Mouse (Mus musculus): Measurements from ENCODE around the gene Tcf7l1. TPM values are rescaled to one million over a fixed set of nuclear protein-coding genes. Genes with fewer than 3 reads are reported as not detected.

The Tcf7l1 gene
- polyA plus RNA-seq, 1 experiment: 6.0 TPM

- no peak for TF ChIP-seq CTCF (IDR thresholded peaks at IDR 0.05; ENCODE audit: borderline replicate concordance, control insufficient read depth, extremely low read depth, insufficient read depth, low read length, poor library complexity)
- no peak overlapping the region for H3K27ac ChIP-seq (ENCODE audit: control insufficient read depth, insufficient read depth, low read length)
- H3K36me3 ChIP-seq (ENCODE audit: control insufficient read depth, insufficient read depth, low read length): no peaks in the 10 kb centered on the region
- no peaks in the 10 kb centered on the region for H3K4me1 ChIP-seq (replicated peaks; ENCODE audit: control insufficient read depth, insufficient read depth, low read length)
- 86% methylated on average over 6 of the region's 6 CpGs for WGBS
- H3K27me3 ChIP-seq (ENCODE audit: control insufficient read depth, insufficient read depth, low read length): no peaks in the 10 kb centered on the region
- DNase-seq: no peak
- H3K4me3 ChIP-seq (ENCODE audit: control insufficient read depth, insufficient read depth, low read length): no peak overlapping the region
Observed at GRCm38 (mm10) chr6:72692469-72692868, 96.6 kb downstream of the Tcf7l1 start.

GRCm38 (mm10) chr6:72691549-72691948 lies 97.5 kb downstream of the Tcf7l1 start:
- no peak for DNase-seq
- Histone ChIP-seq H3K36me3 (ENCODE audit: control insufficient read depth, insufficient read depth, low read length) (no peaks in the 10 kb centered on the region), H3K4me3 (ENCODE audit: control insufficient read depth, insufficient read depth, low read length) (no peak overlapping the region), H3K4me1 (replicated peaks; ENCODE audit: control insufficient read depth, insufficient read depth, low read length) (no peaks in the 10 kb centered on the region), H3K27ac (ENCODE audit: control insufficient read depth, insufficient read depth, low read length) (no peak overlapping the region), H3K27me3 (ENCODE audit: control insufficient read depth, insufficient read depth, low read length) (no peaks in the 10 kb centered on the region)
- TF ChIP-seq CTCF (IDR thresholded peaks at IDR 0.05; ENCODE audit: borderline replicate concordance, control insufficient read depth, extremely low read depth, insufficient read depth, low read length, poor library complexity) (no peak), POLR2A (IDR thresholded peaks at IDR 0.05; ENCODE audit: control insufficient read depth, extremely low read depth, insufficient read depth, low read length, poor library complexity) (no peak)
- 93% methylated on average over 9 of the region's 9 CpGs for WGBS

GRCm38 (mm10) chr6:72690595-72690994 lies 98.5 kb downstream of the Tcf7l1 start:
- no peak overlapping the region for H3K4me3 ChIP-seq (ENCODE audit: control insufficient read depth, insufficient read depth, low read length)
- WGBS: 85% methylated on average over 10 of the region's 10 CpGs
- no peaks in the 10 kb centered on the region for H3K27me3 ChIP-seq (ENCODE audit: control insufficient read depth, insufficient read depth, low read length)
- TF ChIP-seq POLR2A (IDR thresholded peaks at IDR 0.05; ENCODE audit: control insufficient read depth, extremely low read depth, insufficient read depth, low read length, poor library complexity) (no peak), CTCF (IDR thresholded peaks at IDR 0.05; ENCODE audit: borderline replicate concordance, control insufficient read depth, extremely low read depth, insufficient read depth, low read length, poor library complexity) (no peak)
- no peaks in the 10 kb centered on the region for H3K36me3 ChIP-seq (ENCODE audit: control insufficient read depth, insufficient read depth, low read length)
- H3K27ac ChIP-seq (ENCODE audit: control insufficient read depth, insufficient read depth, low read length): no peak overlapping the region
- DNase-seq: no peak
- no peaks in the 10 kb centered on the region for H3K4me1 ChIP-seq (replicated peaks; ENCODE audit: control insufficient read depth, insufficient read depth, low read length)

- DNase-seq: no peak
- no peak for TF ChIP-seq CTCF (IDR thresholded peaks at IDR 0.05; ENCODE audit: borderline replicate concordance, control insufficient read depth, extremely low read depth, insufficient read depth, low read length, poor library complexity)
- H3K27me3 ChIP-seq (ENCODE audit: control insufficient read depth, insufficient read depth, low read length): no peaks in the 10 kb centered on the region
- H3K4me1 ChIP-seq (replicated peaks; ENCODE audit: control insufficient read depth, insufficient read depth, low read length): no peaks in the 10 kb centered on the region
- no peaks in the 10 kb centered on the region for H3K36me3 ChIP-seq (ENCODE audit: control insufficient read depth, insufficient read depth, low read length)
- 92% methylated on average over 8 of the region's 8 CpGs for WGBS
- H3K27ac ChIP-seq (ENCODE audit: control insufficient read depth, insufficient read depth, low read length): no peak overlapping the region
- H3K4me3 ChIP-seq (ENCODE audit: control insufficient read depth, insufficient read depth, low read length): no peak overlapping the region
Observed at GRCm38 (mm10) chr6:72690001-72690400, 99.1 kb downstream of the Tcf7l1 start.

GRCm38 (mm10) chr6:72689046-72689445 lies 100.0 kb downstream of the Tcf7l1 start:
- H3K27ac ChIP-seq (ENCODE audit: control insufficient read depth, insufficient read depth, low read length): no peak overlapping the region
- 35% methylated on average over 5 of the region's 5 CpGs for whole genome bisulfite sequencing
- H3K4me1 ChIP-seq (replicated peaks; ENCODE audit: control insufficient read depth, insufficient read depth, low read length): no peaks in the 10 kb centered on the region

GRCm38 (mm10) chr6:72685165-72685564 lies 103.9 kb downstream of the Tcf7l1 start:
- H3K27ac ChIP-seq (ENCODE audit: control insufficient read depth, insufficient read depth, low read length): no peak overlapping the region
- H3K27me3 ChIP-seq (ENCODE audit: control insufficient read depth, insufficient read depth, low read length): no peaks in the 10 kb centered on the region
- no peak overlapping the region for H3K4me3 ChIP-seq (ENCODE audit: control insufficient read depth, insufficient read depth, low read length)
- H3K36me3 ChIP-seq (ENCODE audit: control insufficient read depth, insufficient read depth, low read length): no peaks in the 10 kb centered on the region
- WGBS: 90% methylated on average over 9 of the region's 9 CpGs
- TF ChIP-seq POLR2A (IDR thresholded peaks at IDR 0.05; ENCODE audit: control insufficient read depth, extremely low read depth, insufficient read depth, low read length, poor library complexity) (no peak), CTCF (IDR thresholded peaks at IDR 0.05; ENCODE audit: borderline replicate concordance, control insufficient read depth, extremely low read depth, insufficient read depth, low read length, poor library complexity) (no peak)
- DNase-seq: no peak
- no peaks in the 10 kb centered on the region for H3K4me1 ChIP-seq (replicated peaks; ENCODE audit: control insufficient read depth, insufficient read depth, low read length)

More at GRCm38 (mm10) chr6:72689046-72689445, 100.0 kb downstream of the Tcf7l1 start:
- Histone ChIP-seq H3K27me3 (ENCODE audit: control insufficient read depth, insufficient read depth, low read length) (no peaks in the 10 kb centered on the region), H3K36me3 (ENCODE audit: control insufficient read depth, insufficient read depth, low read length) (no peaks in the 10 kb centered on the region), H3K4me3 (ENCODE audit: control insufficient read depth, insufficient read depth, low read length) (no peak overlapping the region)
- no peak for DNase-seq
- no peak for TF ChIP-seq CTCF (IDR thresholded peaks at IDR 0.05; ENCODE audit: borderline replicate concordance, control insufficient read depth, extremely low read depth, insufficient read depth, low read length, poor library complexity)
- TF ChIP-seq POLR2A (IDR thresholded peaks at IDR 0.05; ENCODE audit: control insufficient read depth, extremely low read depth, insufficient read depth, low read length, poor library complexity): no peak

GRCm38 (mm10) chr6:72684260-72684805 lies 104.7 kb downstream of the Tcf7l1 start:
- Histone ChIP-seq H3K27ac (ENCODE audit: control insufficient read depth, insufficient read depth, low read length) (no peak overlapping the region), H3K27me3 (ENCODE audit: control insufficient read depth, insufficient read depth, low read length) (no peaks in the 10 kb centered on the region), H3K36me3 (ENCODE audit: control insufficient read depth, insufficient read depth, low read length) (no peaks in the 10 kb centered on the region), H3K4me3 (ENCODE audit: control insufficient read depth, insufficient read depth, low read length) (no peak overlapping the region), H3K4me1 (replicated peaks; ENCODE audit: control insufficient read depth, insufficient read depth, low read length) (no peaks in the 10 kb centered on the region)
- DNase-seq: no peak
- TF ChIP-seq CTCF (IDR thresholded peaks at IDR 0.05; ENCODE audit: borderline replicate concordance, control insufficient read depth, extremely low read depth, insufficient read depth, low read length, poor library complexity): no peak
- TF ChIP-seq POLR2A (IDR thresholded peaks at IDR 0.05; ENCODE audit: control insufficient read depth, extremely low read depth, insufficient read depth, low read length, poor library complexity): no peak
- 89% methylated on average over 4 of the region's 4 CpGs for WGBS

Measured in thymus, adult 2 months (tissue).